Mouse (Mus musculus): Measurements from ENCODE around the gene Gm47841.

DNA sequence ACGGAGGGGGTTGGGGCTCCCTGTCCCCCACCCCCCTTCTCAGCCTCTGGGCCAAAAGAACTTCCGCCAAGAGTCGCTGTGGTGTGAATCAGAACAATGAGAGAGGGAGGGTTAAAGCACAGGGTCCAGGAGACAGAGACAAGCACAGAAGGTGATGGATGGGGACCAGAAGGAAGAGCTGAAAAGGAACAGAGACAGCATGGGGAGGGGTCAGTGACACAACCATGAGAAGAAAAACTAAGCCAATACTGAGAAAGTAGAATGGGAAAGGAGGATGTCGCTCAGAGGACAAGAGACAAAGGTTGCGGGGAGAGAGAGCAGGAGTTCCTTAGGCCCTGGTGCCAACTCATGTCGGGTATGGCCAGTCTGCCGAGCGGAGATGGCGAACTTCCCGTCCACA, 4.7 kb upstream of the Gm47841 start:
- no peak for TF ChIP-seq CTCF (IDR thresholded peaks at IDR 0.05; ENCODE audit: low read depth)
- TF ChIP-seq EP300 (optimal IDR thresholded peaks at IDR 0.05): no peak

Measured in stomach, postnatal 0 days (tissue).